Mouse (Mus musculus): ENCODE measurements around the gene Arhgef25. TPM values are rescaled to one million over a fixed set of nuclear protein-coding genes. Genes with fewer than 3 reads are reported as not detected.
"Not testable (repeated sequence)": the region's sequence is repeated elsewhere in the genome, so short reads cannot be mapped to it uniquely, and the experiment has no call there.

Arhgef25 gene
- polyA plus RNA-seq, 1 experiment from 2014 or later: 49.0 TPM

GRCm38 (mm10) chr10:127193011-127193410 is 3.1 kb upstream of the Arhgef25 start:
- Histone ChIP-seq H3K9me3 (ENCODE audit: control insufficient read depth, low read length) (no peaks in the 10 kb centered on the region), H3K4me3 (ENCODE audit: low read depth, low read length) (no peak overlapping the region), H3K27ac (ENCODE audit: low read depth) (no peak overlapping the region), H3K27me3 (replicated peaks; ENCODE audit: control insufficient read depth, insufficient read depth, low read length) (no peaks in the 10 kb centered on the region), H3K36me3 (ENCODE audit: control insufficient read depth, insufficient read depth, low read length) (peaks cover 21% of the 10 kb centered on the region), H3K4me1 (replicated peaks; ENCODE audit: control insufficient read depth, insufficient read depth, low read length) (peaks cover 25% of the 10 kb centered on the region), H3K9ac (ENCODE audit: low read length) (no peak overlapping the region), H3K4me2 (ENCODE audit: low read length) (no peak overlapping the region)
- no peak for ATAC-seq (replicated peaks; ENCODE audit: low FRiP score, low TSS enrichment, low read depth)
- DNase-seq (ENCODE audit: low spot score): peak; percentile 47
- 85% methylated on average over 9 of the region's 9 CpGs for WGBS

- H3K4me1 ChIP-seq (replicated peaks; ENCODE audit: control insufficient read depth, insufficient read depth, low read length): peaks cover 25% of the 10 kb centered on the region
- H3K9me3 ChIP-seq (ENCODE audit: control insufficient read depth, low read length): not testable (repeated sequence)
Observed at GRCm38 (mm10) chr10:127192057-127192328, 2.1 kb upstream of the Arhgef25 start.

GRCm38 (mm10) chr10:127191191-127192056 is 1.5 kb upstream of the Arhgef25 start:
- H3K4me2 ChIP-seq (ENCODE audit: low read length): no peak overlapping the region
- no peak for DNase-seq (ENCODE audit: low spot score)

More at GRCm38 (mm10) chr10:127192057-127192328, 2.1 kb upstream of the Arhgef25 start:
- H3K27me3 ChIP-seq (replicated peaks; ENCODE audit: control insufficient read depth, insufficient read depth, low read length); DNase-seq (ENCODE audit: low spot score); ATAC-seq (replicated peaks; ENCODE audit: low FRiP score, low TSS enrichment, low read depth); H3K9ac ChIP-seq (ENCODE audit: low read length); H3K4me2 ChIP-seq (ENCODE audit: low read length); H3K4me3 ChIP-seq (ENCODE audit: low read depth, low read length); H3K27ac ChIP-seq (ENCODE audit: low read depth): not testable (repeated sequence)
- H3K36me3 ChIP-seq (ENCODE audit: control insufficient read depth, insufficient read depth, low read length): peaks cover 18% of the 10 kb centered on the region
- 83% methylated on average over 1 of the region's 1 CpGs for WGBS

GRCm38 (mm10) chr10:127190398-127191190 is 711 bp upstream of the Arhgef25 start:
- no peaks in the 10 kb centered on the region for H3K9me3 ChIP-seq (ENCODE audit: control insufficient read depth, low read length)

More at GRCm38 (mm10) chr10:127191191-127192056, 1.5 kb upstream of the Arhgef25 start:
- Histone ChIP-seq H3K36me3 (ENCODE audit: control insufficient read depth, insufficient read depth, low read length) (peaks cover 21% of the 10 kb centered on the region), H3K4me3 (ENCODE audit: low read depth, low read length) (no peak overlapping the region), H3K4me1 (replicated peaks; ENCODE audit: control insufficient read depth, insufficient read depth, low read length) (peaks cover 20% of the 10 kb centered on the region), H3K27me3 (replicated peaks; ENCODE audit: control insufficient read depth, insufficient read depth, low read length) (no peaks in the 10 kb centered on the region), H3K9ac (ENCODE audit: low read length) (no peak overlapping the region), H3K9me3 (ENCODE audit: control insufficient read depth, low read length) (no peaks in the 10 kb centered on the region), H3K27ac (ENCODE audit: low read depth) (no peak overlapping the region)
- ATAC-seq (replicated peaks; ENCODE audit: low FRiP score, low TSS enrichment, low read depth): no peak
- WGBS: 78% methylated on average over 19 of the region's 19 CpGs

GRCm38 (mm10) chr10:127189116-127189650 is 700 bp downstream of the Arhgef25 start:
- ATAC-seq (replicated peaks; ENCODE audit: low FRiP score, low TSS enrichment, low read depth): 0 out of 2 replicates have a peak, but pooled peaks have one; percentile 2
- H3K27ac ChIP-seq (ENCODE audit: low read depth): peak overlapping the region; percentile 81
- H3K9ac ChIP-seq (ENCODE audit: low read length): peak overlapping the region; percentile 74
- no peaks in the 10 kb centered on the region for H3K27me3 ChIP-seq (replicated peaks; ENCODE audit: control insufficient read depth, insufficient read depth, low read length)
- H3K4me2 ChIP-seq (ENCODE audit: low read length): peak overlapping the region; percentile 94
- no peak for DNase-seq (ENCODE audit: low spot score)
- no peaks in the 10 kb centered on the region for H3K9me3 ChIP-seq (ENCODE audit: control insufficient read depth, low read length)
- H3K4me1 ChIP-seq (replicated peaks; ENCODE audit: control insufficient read depth, insufficient read depth, low read length): peaks cover 18% of the 10 kb centered on the region
- H3K4me3 ChIP-seq (ENCODE audit: low read depth, low read length): peak overlapping the region; percentile 65
- peaks cover 31% of the 10 kb centered on the region for H3K36me3 ChIP-seq (ENCODE audit: control insufficient read depth, insufficient read depth, low read length)
- 1% methylated on average over 26 of the region's 26 CpGs for WGBS

More at GRCm38 (mm10) chr10:127190398-127191190, 711 bp upstream of the Arhgef25 start:
- Histone ChIP-seq H3K27ac (ENCODE audit: low read depth) (peak overlapping the region; percentile 81; the same call in 1 of the 2 replicates), H3K4me1 (replicated peaks; ENCODE audit: control insufficient read depth, insufficient read depth, low read length) (peaks cover 19% of the 10 kb centered on the region), H3K9ac (ENCODE audit: low read length) (no peak overlapping the region), H3K27me3 (replicated peaks; ENCODE audit: control insufficient read depth, insufficient read depth, low read length) (no peaks in the 10 kb centered on the region), H3K4me2 (ENCODE audit: low read length) (peak overlapping the region; percentile 94), H3K36me3 (ENCODE audit: control insufficient read depth, insufficient read depth, low read length) (peaks cover 26% of the 10 kb centered on the region), H3K4me3 (ENCODE audit: low read depth, low read length) (peak overlapping the region; percentile 65)
- ATAC-seq (replicated peaks; ENCODE audit: low FRiP score, low TSS enrichment, low read depth): no peak
- WGBS: 47% methylated on average over 14 of the region's 14 CpGs
- peak; percentile 62 for DNase-seq (ENCODE audit: low spot score)

GRCm38 (mm10) chr10:127188465-127189115 is 1.3 kb downstream of the Arhgef25 start:
- DNase-seq (ENCODE audit: low spot score) (peak; percentile 86), ATAC-seq (replicated peaks; ENCODE audit: low FRiP score, low TSS enrichment, low read depth) (peak; percentile 86)
- H3K4me3 ChIP-seq (ENCODE audit: low read depth, low read length): peak overlapping the region; percentile 65
- H3K9me3 ChIP-seq (ENCODE audit: control insufficient read depth, low read length): no peaks in the 10 kb centered on the region
- peaks cover 31% of the 10 kb centered on the region for H3K36me3 ChIP-seq (ENCODE audit: control insufficient read depth, insufficient read depth, low read length)
- peak overlapping the region; percentile 94 for H3K4me2 ChIP-seq (ENCODE audit: low read length)
- peak overlapping the region; percentile 81 for H3K27ac ChIP-seq (ENCODE audit: low read depth)
- under 1% methylated on average over 34 of the region's 46 CpGs for WGBS
- peaks cover 20% of the 10 kb centered on the region for H3K4me1 ChIP-seq (replicated peaks; ENCODE audit: control insufficient read depth, insufficient read depth, low read length)
- H3K27me3 ChIP-seq (replicated peaks; ENCODE audit: control insufficient read depth, insufficient read depth, low read length): no peaks in the 10 kb centered on the region
- H3K9ac ChIP-seq (ENCODE audit: low read length): peak overlapping the region; percentile 74

- peak overlapping the region; percentile 65 for H3K4me3 ChIP-seq (ENCODE audit: low read depth, low read length)
- no peak for ATAC-seq (replicated peaks; ENCODE audit: low FRiP score, low TSS enrichment, low read depth)
- peak; percentile 53 for DNase-seq (ENCODE audit: low spot score)
Observed at GRCm38 (mm10) chr10:127188079-127188453, 1.8 kb downstream of the Arhgef25 start.

More at GRCm38 (mm10) chr10:127188079-127188453, 1.8 kb downstream of the Arhgef25 start:
- Histone ChIP-seq H3K9me3 (ENCODE audit: control insufficient read depth, low read length) (no peaks in the 10 kb centered on the region), H3K36me3 (ENCODE audit: control insufficient read depth, insufficient read depth, low read length) (peaks cover 36% of the 10 kb centered on the region), H3K4me2 (ENCODE audit: low read length) (peak overlapping the region; percentile 94), H3K27me3 (replicated peaks; ENCODE audit: control insufficient read depth, insufficient read depth, low read length) (no peaks in the 10 kb centered on the region), H3K9ac (ENCODE audit: low read length) (peak overlapping the region; percentile 74), H3K27ac (ENCODE audit: low read depth) (peak overlapping the region; percentile 81), H3K4me1 (replicated peaks; ENCODE audit: control insufficient read depth, insufficient read depth, low read length) (peaks cover 20% of the 10 kb centered on the region)
- WGBS: 2% methylated on average over 19 of the region's 21 CpGs
